Mouse (Mus musculus) heart, postnatal 0 days (tissue): ENCODE measurements at regions not wholly inside any gene's neighbourhood (a gene's known extent, or its start where the extent isn't known, plus 50 kb on each side); places are given as distances from the start of the nearest gene placed in this dataset.

Experiments used
- CTCF ChIP-seq: IDR thresholded peaks from 2 replicates; pipeline ENCODE4 v1.5.1; 2016; ENCODE audit warnings: antibody characterized with exemption, control low read depth, low read depth
- EP300 ChIP-seq: IDR thresholded peaks from 2 replicates; pipeline ENCODE4 v1.6.1; 2016; ENCODE audit warnings: antibody characterized with exemption, low read depth

DNA sequence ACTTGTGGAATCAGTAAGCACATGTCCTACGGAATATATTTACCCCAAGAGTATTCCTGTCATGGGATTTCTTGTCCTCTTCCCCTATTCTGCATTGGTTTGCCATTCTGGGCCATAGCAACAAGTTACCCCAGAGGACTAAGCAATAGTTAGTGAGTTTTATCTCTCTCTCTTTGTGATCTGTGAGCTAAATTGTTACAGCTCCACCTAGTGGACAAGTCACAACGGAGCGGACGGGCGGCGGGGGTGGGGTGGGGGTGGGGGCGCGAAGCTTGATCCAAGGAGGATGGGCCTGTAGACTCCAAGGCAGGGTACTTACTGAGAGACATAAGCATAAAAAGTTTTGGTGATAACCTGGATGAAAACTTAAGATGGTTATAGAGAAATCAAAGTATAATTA lies 1308.1 kb upstream of the Tenm2 start:
- no peak for TF ChIP-seq EP300
- peak; percentile 35 for TF ChIP-seq CTCF
